Mouse (Mus musculus) E14TG2a.4 (cell line): ENCODE measurements around the gene Cxcr5.

ENCODE experiments used
- H3K27me3 ChIP-seq: 2 replicates; pipeline ENCODE4 v1.6.1; 2014; ENCODE audit warnings: low read length, control low read depth; ENCODE audit not compliant: insufficient read depth
- H3K36me3 ChIP-seq: 2 replicates; pipeline ENCODE4 v1.6.1; 2014; ENCODE audit warnings: low read length, control low read depth; ENCODE audit not compliant: insufficient read depth
- H3K4me1 ChIP-seq: replicated peaks from 2 replicates; pipeline ENCODE4 v1.6.1; 2014; ENCODE audit warnings: low read depth, low read length, control low read depth
- H3K4me3 ChIP-seq: replicated peaks from 2 replicates; pipeline ENCODE4 v1.5.1; 2014; ENCODE audit warnings: mild to moderate bottlenecking, low read length
- H3K9me3 ChIP-seq: 2 replicates; pipeline ENCODE4 v1.6.1; 2014; ENCODE audit warnings: low read length, control low read depth
- CTCF ChIP-seq: conservative IDR thresholded peaks from 2 replicates; pipeline ENCODE4 v1.5.1; 2014; ENCODE audit warnings: low read length
- NANOG ChIP-seq: IDR thresholded peaks from 2 replicates; pipeline ENCODE4 v1.6.1; 2014; ENCODE audit warnings: borderline replicate concordance, low read length, mixed read lengths
- POU5F1 ChIP-seq: IDR thresholded peaks from 2 replicates; pipeline ENCODE4 v1.6.1; 2014; ENCODE audit warnings: low read length, borderline replicate concordance

Gene Cxcr5

DNA sequence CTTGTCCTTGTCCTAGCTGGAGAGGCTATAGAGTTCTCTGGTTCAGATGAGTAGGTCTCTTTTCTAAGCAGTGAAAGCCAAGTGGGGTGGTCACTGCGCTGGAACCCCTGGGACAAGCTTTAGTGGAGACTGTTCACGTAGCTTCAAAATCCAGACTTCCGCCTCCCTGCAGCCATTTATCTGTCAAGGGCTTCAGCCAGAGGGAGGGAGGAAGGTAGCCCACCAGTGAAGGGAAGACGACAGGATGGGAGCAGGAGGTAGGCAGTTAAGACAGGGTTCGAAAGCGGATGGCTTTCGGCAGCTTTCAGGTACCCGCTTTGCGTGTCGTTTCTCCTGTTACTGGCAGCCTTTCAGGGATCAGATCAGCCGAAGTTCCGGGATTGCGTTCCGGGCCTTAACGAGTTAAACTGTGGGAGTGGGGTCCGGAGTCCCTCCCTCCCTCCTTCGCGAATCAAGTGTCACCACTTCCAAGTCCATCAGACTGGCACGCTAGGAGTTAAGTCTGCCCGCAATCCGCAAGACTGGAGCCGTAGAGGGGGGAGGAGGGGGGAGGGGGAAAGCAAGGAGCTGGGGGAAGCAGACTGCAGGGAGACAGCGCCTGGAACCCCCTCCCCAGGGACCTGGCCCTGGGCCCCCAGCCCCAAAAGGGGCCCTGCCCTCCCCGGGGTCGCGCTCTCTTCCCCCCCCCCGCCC, 83.3 kb downstream of the Cxcr5 start:
- H3K4me3 ChIP-seq, result peak overlapping the region; percentile 87
- no peaks in the 10 kb centered on the region for H3K36me3 ChIP-seq
- no peaks in the 10 kb centered on the region for H3K9me3 ChIP-seq
- H3K27me3 ChIP-seq, result peaks cover 26% of the 10 kb centered on the region
- H3K4me1 ChIP-seq, result peaks cover 28% of the 10 kb centered on the region
- TF ChIP-seq POU5F1 (no peak), NANOG (no peak), CTCF (no peak)

DNA sequence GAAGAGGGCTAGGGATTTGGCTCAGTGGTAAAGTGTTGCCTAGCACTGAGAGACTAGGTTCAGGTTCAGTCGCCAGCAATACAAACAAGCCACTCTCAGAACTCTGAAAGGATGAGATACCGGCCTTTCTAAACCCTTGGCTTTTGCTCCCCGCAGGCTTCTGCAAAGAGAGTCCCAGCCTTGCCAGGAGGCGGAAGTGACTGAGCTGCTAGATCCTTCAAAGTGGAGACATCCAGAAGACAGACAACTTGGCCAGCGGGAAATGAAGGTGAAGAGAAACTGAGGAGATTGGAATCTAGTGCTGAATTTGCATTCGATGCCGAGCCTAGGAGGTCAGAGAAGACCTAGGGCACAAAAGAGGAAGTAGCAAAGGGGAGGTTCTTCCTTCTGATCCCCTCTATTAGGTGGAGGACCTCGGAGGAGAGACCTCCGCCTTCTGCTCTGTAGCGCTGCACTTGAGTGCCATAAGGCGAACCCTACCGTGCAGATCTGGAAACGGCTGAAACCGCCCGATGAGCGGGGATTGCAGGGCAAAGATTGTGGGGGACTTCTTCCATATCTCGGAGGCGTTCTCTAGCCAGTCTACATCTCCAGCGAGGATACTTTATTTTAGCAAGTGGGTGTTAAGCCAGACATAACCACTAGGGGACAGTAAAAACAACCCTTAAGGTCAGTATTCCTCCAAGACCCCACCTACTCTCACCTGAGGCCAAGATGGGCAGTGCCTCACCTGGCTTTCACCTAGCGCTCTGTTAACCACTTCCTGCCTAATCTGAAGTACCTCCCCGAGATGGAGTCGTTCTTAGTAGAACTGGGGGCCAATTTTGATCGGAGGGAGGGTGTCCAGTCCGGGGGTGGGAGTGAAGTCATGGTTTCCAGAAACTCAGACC, 84.1 kb downstream of the Cxcr5 start:
- Histone ChIP-seq H3K27me3 (peaks cover 30% of the 10 kb centered on the region), H3K9me3 (no peaks in the 10 kb centered on the region), H3K36me3 (no peaks in the 10 kb centered on the region), H3K4me1 (peaks cover 25% of the 10 kb centered on the region), H3K4me3 (peak overlapping the region; percentile 87)
- TF ChIP-seq NANOG (no peak), CTCF (peak; percentile 96)

DNA sequence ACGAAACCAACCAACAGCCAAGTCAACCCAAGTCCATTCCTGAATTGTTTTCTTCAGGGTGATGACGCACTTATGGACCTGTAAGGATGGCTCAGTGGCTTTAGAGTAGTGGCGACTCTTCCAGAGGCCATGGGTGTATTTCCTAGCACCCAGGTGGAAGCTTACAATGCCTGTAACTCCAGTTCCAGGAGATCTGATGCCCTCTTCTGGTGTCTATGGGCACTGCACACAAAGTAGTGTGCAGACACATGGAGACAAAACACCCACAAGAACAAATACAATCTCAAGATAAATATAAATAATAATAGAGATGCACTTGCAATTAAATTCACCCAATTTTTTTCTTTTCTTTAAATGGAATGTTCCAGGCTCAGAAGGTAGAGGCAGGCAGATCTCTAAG, 85.7 kb downstream of the Cxcr5 start:
- H3K36me3 ChIP-seq, result no peaks in the 10 kb centered on the region
- H3K4me3 ChIP-seq, result no peak overlapping the region
- peaks cover 20% of the 10 kb centered on the region for H3K27me3 ChIP-seq
- peaks cover 17% of the 10 kb centered on the region for H3K4me1 ChIP-seq
- TF ChIP-seq CTCF, result peak; percentile 52
- no peak for TF ChIP-seq POU5F1
- no peaks in the 10 kb centered on the region for H3K9me3 ChIP-seq

DNA sequence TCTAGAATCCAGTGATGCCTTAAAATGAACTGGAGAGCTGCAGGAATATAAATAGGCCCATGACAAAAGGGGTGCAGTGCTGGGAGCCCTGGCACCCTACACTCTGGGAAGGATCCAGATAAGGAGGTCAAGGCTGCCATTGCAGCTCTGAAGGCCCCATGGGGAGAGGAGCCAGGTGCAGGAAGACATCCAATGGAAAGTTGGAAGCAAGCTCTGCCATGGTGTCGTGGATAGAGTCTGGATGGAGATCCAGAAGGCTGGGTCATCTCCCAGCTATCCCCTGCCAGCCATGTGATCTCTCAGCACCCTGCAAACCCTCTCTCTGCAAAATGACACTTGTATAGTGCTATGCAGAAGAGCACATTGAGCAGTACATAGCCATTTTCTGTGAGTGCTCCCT, 87.3 kb downstream of the Cxcr5 start:
- Histone ChIP-seq H3K4me1 (peaks cover 14% of the 10 kb centered on the region), H3K4me3 (no peak overlapping the region), H3K9me3 (no peaks in the 10 kb centered on the region), H3K36me3 (no peaks in the 10 kb centered on the region), H3K27me3 (peaks cover 21% of the 10 kb centered on the region)
- no peak for TF ChIP-seq POU5F1
- no peak for TF ChIP-seq CTCF
- TF ChIP-seq NANOG, result no peak

DNA sequence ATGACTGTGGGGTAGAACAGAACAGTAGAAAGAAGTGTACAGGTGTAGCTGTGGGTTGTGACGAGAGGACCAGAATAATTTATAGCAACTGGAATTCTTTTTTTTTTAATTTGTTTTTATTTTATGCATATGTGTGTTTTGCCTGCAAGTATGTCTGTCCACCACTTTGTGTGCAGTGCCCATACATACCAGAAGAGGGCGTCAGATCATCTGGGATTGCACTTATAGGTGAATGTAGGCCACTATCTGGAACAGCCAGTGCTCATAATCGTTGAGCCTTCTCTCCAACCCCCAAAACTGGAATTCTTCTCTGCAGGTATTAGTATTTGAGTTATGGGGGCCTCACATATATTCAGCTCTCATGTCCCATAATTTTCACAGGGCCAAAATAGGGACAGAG, 88.5 kb downstream of the Cxcr5 start:
- TF ChIP-seq CTCF (no peak), POU5F1 (no peak), NANOG (no peak)
- H3K4me3 ChIP-seq, result no peak overlapping the region
- H3K27me3 ChIP-seq, result peaks cover 30% of the 10 kb centered on the region
- peaks cover 22% of the 10 kb centered on the region for H3K4me1 ChIP-seq
- H3K36me3 ChIP-seq, result no peaks in the 10 kb centered on the region
- H3K9me3 ChIP-seq, result no peaks in the 10 kb centered on the region

DNA sequence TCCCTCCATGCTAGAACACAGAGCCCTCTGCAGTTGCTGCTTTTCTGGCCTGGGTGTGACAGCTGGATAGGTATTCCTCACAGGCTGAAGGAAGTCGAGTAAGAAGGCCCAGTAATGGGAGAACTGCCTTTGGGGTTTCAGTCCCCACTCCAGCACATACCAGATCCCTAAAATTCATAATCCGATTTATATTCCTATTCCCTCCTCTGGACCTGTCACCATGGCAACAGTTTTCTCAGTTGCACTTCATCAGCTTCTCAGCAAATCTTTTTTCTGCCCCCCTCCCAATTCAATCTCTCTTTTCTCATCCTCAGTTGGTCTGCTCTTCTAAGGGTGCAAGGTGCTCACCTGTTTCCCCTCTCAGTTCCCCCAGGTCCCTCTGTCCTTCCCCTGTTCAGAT, 92.9 kb downstream of the Cxcr5 start:
- Histone ChIP-seq H3K4me1 (peaks cover 15% of the 10 kb centered on the region; the same call in 1 of the 2 replicates), H3K4me3 (no peak overlapping the region)

DNA sequence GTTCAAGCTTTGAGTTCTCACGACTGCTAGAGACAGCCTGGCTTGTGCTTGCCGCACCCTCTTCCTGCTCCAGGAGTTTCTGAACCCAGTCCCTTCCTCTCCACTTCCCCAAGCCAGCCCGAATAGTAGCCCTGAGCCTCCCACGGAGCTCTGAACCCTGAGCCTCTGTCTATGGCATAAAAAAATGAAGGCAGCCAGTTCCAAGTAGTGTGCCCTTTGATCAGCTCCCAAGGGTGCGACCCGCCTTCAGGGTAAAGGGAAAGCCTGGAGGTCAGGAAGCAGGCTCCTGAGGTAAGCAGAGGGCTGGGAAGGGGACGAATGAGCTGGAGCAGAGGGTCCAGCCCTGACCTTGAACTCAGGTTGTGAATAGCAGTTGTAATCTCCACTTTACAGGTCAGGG, 93.5 kb downstream of the Cxcr5 start:
- peaks cover 42% of the 10 kb centered on the region for H3K27me3 ChIP-seq
- H3K36me3 ChIP-seq, result no peaks in the 10 kb centered on the region
- TF ChIP-seq POU5F1 (no peak), CTCF (no peak), NANOG (no peak)
- H3K4me3 ChIP-seq, result no peak overlapping the region
- peaks cover 15% of the 10 kb centered on the region; the same call in 1 of the 2 replicates for H3K4me1 ChIP-seq
- H3K9me3 ChIP-seq, result no peaks in the 10 kb centered on the region

More for the DNA sequence above, 92.9 kb downstream of the Cxcr5 start:
- Histone ChIP-seq H3K27me3 (peaks cover 39% of the 10 kb centered on the region), H3K9me3 (no peaks in the 10 kb centered on the region), H3K36me3 (no peaks in the 10 kb centered on the region)
- TF ChIP-seq NANOG (no peak), CTCF (no peak), POU5F1 (no peak)

DNA sequence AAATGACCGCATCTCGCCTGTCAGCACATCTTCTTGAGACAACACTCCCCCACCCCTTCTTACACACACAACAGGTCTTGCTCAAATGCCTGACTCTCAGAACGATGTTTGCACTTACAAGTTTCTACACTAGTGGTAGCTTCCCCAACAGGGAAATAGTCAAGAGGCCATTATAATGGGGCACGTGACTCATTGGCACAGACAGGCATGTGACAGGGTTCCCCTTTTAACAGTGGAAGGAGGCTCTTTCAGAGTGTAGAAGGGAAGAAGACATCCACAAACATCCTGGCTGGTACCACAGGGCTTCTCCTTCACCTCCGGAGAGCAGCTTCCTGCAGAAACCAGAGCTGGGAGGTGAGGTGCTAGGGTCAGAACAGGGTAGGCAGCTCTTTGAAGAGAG, 99.7 kb downstream of the Cxcr5 start:
- Histone ChIP-seq H3K9me3 (no peaks in the 10 kb centered on the region), H3K36me3 (no peaks in the 10 kb centered on the region), H3K4me1 (no peaks in the 10 kb centered on the region), H3K27me3 (peaks cover 29% of the 10 kb centered on the region), H3K4me3 (no peak overlapping the region)
- TF ChIP-seq POU5F1, result no peak
- TF ChIP-seq CTCF, result no peak
- no peak for TF ChIP-seq NANOG
